Mouse (Mus musculus) heart, embryonic 14.5 days (tissue): ENCODE data around the gene Adm. TPM values are rescaled to one million over a fixed set of nuclear protein-coding genes. Genes with fewer than 3 reads are reported as not detected.
A peak's percentile ranks its signal among the peaks of the same experiment; 100 is the strongest.

Experiments used
- ATAC-seq: fragments of 200-750 bp; cut with Nextera tagmentation; 2 replicates; pipeline ENCODE4 v1.8.0; 2017; ENCODE audit warnings: low read depth, moderate TSS enrichment; ENCODE audit not compliant: insufficient number of reproducible peaks, insufficient read depth, low FRiP score
- H3K27ac ChIP-seq, 2 experiments: fragments of 200-500 bp in 1 of 2; fragments of 300-500 bp in 1 of 2; sonication (generic) in 1 of 2; replicated peaks in 1 of 2; 2 replicates each; pipeline ENCODE4 v1.5.1; 2012 to 2014; ENCODE audit warnings: low read depth in 2 of 2, low read length in 2 of 2, control low read depth in 1 of 2, mild to moderate bottlenecking in 1 of 2, mixed read lengths in 1 of 2; ENCODE audit not compliant: control insufficient read depth in 1 of 2, insufficient read depth in 1 of 2
- H3K27me3 ChIP-seq: fragments of 300-500 bp; sonication (generic); 2 replicates; pipeline ENCODE4 v1.6.1; 2014; ENCODE audit warnings: mild to moderate bottlenecking, low read length, control low read depth; ENCODE audit not compliant: control insufficient read depth, insufficient read depth
- H3K36me3 ChIP-seq: fragments of 300-500 bp; sonication (generic); 2 replicates; pipeline ENCODE4 v1.6.1; 2014; ENCODE audit warnings: mild to moderate bottlenecking, control low read depth, low read length, mixed read lengths; ENCODE audit not compliant: control insufficient read depth, insufficient read depth
- H3K4me1 ChIP-seq, 2 experiments: fragments of 200-500 bp in 1 of 2; fragments of 300-500 bp in 1 of 2; sonication (generic) in 1 of 2; 2 replicates each; pipeline ENCODE4 v1.6.1; 2012 to 2014; ENCODE audit warnings: low read length in 2 of 2, control low read depth in 1 of 2, mixed read lengths in 1 of 2; ENCODE audit not compliant: control insufficient read depth in 2 of 2, insufficient read depth in 2 of 2
- H3K4me2 ChIP-seq: fragments of 300-500 bp; sonication (generic); 2 replicates; pipeline ENCODE4 v1.6.1; 2014; ENCODE audit warnings: mild to moderate bottlenecking, low read length
- H3K4me3 ChIP-seq, 2 experiments: fragments of 200-500 bp in 1 of 2; fragments of 300-500 bp in 1 of 2; sonication (generic) in 1 of 2; 2 replicates each; pipeline ENCODE4 v1.5.1; 2012 to 2014; ENCODE audit warnings: low read length in 2 of 2, mild to moderate bottlenecking in 2 of 2, control low read depth in 1 of 2, low read depth in 1 of 2, moderate library complexity in 1 of 2; ENCODE audit not compliant: control insufficient read depth in 1 of 2, insufficient read depth in 1 of 2
- H3K9ac ChIP-seq: fragments of 300-500 bp; sonication (generic); 2 replicates; pipeline ENCODE4 v1.6.1; 2014; ENCODE audit warnings: mild to moderate bottlenecking, low read length
- H3K9me3 ChIP-seq: fragments of 300-500 bp; sonication (generic); 2 replicates; pipeline ENCODE4 v1.6.1; 2016; ENCODE audit warnings: low read length, control low read depth; ENCODE audit not compliant: control insufficient read depth
- WGBS: fragments of 180-500 bp; shearing (Covaris S2); extraction: QIAGEN DNeasy Blood & Tissue Kit; methylation state at CpG from one replicate; pipeline ENCODE4 v1.1.7; 2014; 5-methylcytosine and 5-hydroxymethylcytosine counted together
- polyA plus RNA-seq: library from polyadenylated mRNA; unstranded; fragments of >200 nt; fragmentation: Nextera tagmentation; extraction: Ambion mirVana; gene quantifications from 2 replicates; pipeline ENCODE4 v1.2.1, GENCODE M21; 2014

Adm gene
- polyA plus RNA-seq, 1 experiment from 2014 or later, result 15.3 TPM

- Histone ChIP-seq H3K36me3 (no peaks in the 10 kb centered on the region), H3K27me3 (no peaks in the 10 kb centered on the region), H3K4me3 (no peak overlapping the region), H3K4me1 (peaks cover 3 to 7% of the 10 kb centered on the region in 2 experiments), H3K9ac (peak overlapping the region; percentile 28; the same call in 1 of the 2 replicates), H3K9me3 (no peaks in the 10 kb centered on the region), H3K27ac (no peak overlapping the region), H3K4me2 (no peak overlapping the region)
- ATAC-seq, result no peak
- 48% methylated on average over 6 of the region's 6 CpGs for WGBS
Observed at GRCm38 (mm10) chr7:110671121-110671680, 43.7 kb downstream of the Adm start.

Other genes with a start within 250 kb of the Adm start
- 37.1 and 38.4 TPM in 2 replicates for gene Sbf2, start 12.7 kb upstream of the Adm start, polyA plus RNA-seq
- gene Ampd3, start 140.5 kb downstream of the Adm start, polyA plus RNA-seq, result 5.8 and 7.9 TPM in 2 replicates
- 39.5 and 40.2 TPM in 2 replicates for gene Rnf141, start 216.8 kb downstream of the Adm start, polyA plus RNA-seq
- 5.7 and 6.3 TPM in 2 replicates for gene Lyve1, start 235.6 kb downstream of the Adm start, polyA plus RNA-seq